Mouse (Mus musculus) yolk sac, embryonic 10.5 days (tissue): ENCODE measurements around the gene Lrrc39.
"Not testable (repeated sequence)": the region's sequence is repeated elsewhere in the genome, so short reads cannot be mapped to it uniquely, and the experiment has no call there.

Experiments
- DNase-seq: peaks from one replicate; pipeline ENCODE4 v3.0.0-alpha.2; 2017; ENCODE audit warnings: low spot score

Gene Lrrc39

GRCm38 (mm10) chr3:116562408-116563094 is at the start of gene Lrrc39:
Gene Lrrc39 (plus strand): TSS chr3:116562973.
- peak; percentile 71 for DNase-seq

GRCm38 (mm10) chr3:116520141-116520761 is 42.5 kb upstream of the Lrrc39 start:
- no peak for DNase-seq

DNA sequence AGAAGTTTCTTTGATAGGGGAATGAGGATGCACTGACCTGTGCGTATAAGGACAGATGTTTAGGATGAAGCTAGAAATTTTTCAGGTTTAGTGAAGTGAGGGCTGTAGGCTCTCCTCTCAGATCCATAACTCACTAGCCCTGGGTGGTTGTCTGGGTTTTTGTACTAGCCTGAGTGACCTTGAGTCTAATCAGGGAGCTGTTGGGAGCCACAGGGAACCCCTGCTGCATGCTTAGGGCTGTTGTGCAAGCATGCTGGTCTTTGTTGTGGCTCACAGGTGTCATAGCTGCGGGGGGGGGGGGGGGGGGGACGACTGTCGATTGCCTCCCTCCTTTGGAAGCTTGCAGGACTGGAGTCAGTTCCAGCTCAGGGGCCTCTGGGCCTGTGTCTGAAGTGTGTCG is 33.0 kb upstream of the Lrrc39 start:
- no peak for DNase-seq

DNA sequence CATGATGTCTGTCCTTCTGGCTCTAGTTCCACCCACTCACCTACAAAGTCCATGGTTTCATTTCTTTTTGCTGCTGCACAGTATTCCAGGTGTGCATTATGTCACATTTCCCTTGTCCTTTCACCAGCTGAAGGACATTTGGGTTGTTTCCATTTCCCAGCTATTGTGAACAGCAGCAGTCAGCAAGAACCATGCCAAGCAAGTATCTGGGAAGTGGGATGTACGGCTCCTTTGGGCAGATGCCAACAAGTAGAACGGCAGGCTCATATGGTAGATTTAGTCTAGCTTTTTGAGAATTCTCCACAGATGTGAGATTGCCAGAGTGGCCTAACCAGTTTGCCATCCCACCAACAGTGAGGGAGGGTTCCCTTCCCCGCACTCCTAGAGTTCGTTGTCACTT is 31.9 kb upstream of the Lrrc39 start:
- no peak for DNase-seq

DNA sequence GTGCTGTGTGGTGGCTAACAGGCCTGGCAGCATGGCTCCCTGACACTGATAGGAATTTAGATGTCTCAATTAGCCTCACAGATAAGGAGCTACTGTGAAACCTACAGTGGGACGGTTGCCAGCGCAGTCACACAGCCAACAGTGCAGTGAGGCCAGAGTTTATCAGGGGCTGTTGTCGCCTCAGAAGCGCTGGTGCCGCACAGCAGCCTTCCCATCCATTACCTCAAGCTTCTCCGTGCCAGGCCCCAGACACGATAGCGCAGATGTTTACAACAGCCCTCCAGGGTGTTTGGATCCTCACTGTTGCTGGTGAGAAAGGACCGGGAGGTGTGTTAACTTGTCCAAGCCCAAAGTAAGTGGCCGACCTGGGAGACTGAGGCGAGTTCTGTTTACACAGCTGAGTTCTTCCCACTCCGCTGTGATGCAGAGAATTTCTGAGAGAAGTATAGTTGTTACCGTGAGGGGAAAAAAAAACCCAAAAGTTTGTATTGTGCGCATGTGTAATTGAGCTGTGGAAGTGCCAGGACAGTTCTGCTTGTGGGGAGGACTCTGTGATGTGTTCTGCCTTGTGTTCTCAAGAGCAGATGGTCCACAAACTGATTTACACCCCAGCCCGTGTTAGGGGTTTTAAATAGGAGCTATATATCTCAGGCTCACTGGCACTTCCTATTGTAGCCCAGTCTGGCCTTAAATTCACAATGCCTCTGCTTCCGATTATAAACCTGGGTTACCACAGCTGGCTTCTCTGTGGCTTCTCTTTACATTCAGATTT is 26.2 kb upstream of the Lrrc39 start:
- DNase-seq: no peak

- no peak for DNase-seq
Observed at GRCm38 (mm10) chr3:116537200-116537573, 25.6 kb upstream of the Lrrc39 start.

GRCm38 (mm10) chr3:116542070-116542469 is 20.7 kb upstream of the Lrrc39 start:
- DNase-seq: no peak

DNA sequence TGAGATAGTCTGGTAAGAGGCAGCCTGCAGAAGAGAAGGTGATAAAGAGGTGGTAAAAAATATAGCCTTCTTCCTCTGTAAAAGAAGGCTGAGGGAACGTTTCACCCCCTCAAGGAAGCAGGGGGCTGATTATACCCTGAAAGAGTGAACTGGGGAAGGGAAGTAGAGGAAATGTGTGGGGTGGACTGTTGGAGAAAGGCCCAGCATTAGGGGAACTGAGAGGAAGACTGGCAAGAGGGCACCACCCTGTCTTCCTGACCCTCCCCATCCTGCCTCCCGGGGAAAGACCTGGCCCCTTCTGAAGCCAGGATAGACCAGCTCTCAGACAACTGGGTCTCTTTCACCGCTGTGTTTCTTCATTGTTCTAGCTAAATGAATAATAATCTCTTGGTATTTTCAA is 20.2 kb upstream of the Lrrc39 start:
- no peak for DNase-seq

- no peak for DNase-seq
Observed at GRCm38 (mm10) chr3:116547430-116547829, 15.3 kb upstream of the Lrrc39 start.

- DNase-seq: no peak
Observed at GRCm38 (mm10) chr3:116551362-116551761, 11.4 kb upstream of the Lrrc39 start.

- DNase-seq: not testable (repeated sequence)
Observed at GRCm38 (mm10) chr3:116561315-116561714, 1.5 kb upstream of the Lrrc39 start.

DNA sequence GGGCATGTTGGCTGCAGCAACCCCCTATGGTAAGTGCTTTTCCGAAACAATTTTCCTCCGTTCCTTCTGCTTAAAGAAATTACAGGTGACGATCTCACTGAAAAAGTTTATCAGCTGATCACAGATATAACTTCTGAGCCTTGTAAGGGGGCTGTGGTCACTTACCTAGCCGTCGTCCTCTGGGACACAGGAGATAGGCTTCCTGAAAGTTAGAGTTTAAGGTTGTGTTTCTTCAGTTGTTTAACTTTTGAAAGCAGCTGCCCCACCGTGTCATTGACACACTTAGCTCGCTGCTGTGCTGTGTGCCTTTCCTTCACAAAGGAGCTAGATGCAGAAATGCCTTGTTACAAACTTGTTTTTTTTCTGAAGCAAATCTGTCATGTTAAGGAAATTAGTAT is 321 bp downstream of the Lrrc39 start:
- no peak for DNase-seq

GRCm38 (mm10) chr3:116570628-116571027 is 7.9 kb downstream of the Lrrc39 start:
- no peak for DNase-seq

DNA sequence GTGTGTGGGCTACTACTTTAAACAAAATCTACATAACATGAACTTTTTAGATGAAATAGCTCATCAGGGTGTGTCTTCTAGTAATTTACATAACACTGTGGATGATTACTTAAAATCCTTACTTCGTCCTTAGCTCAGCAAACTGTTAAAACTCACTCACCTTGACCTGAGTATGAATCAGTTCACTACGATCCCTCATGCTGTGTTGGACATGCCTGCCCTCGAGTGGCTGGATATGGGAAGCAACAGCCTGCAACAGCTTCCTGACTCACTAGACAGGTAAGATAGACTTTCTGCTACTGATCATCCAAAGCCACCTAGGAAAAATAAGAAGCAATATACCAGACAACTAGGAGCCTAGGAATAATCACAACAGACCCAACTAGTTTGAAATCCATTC is 14.5 kb downstream of the Lrrc39 start:
- DNase-seq: no peak

- DNase-seq: no peak
Observed at GRCm38 (mm10) chr3:116582201-116582600, 19.4 kb downstream of the Lrrc39 start.

DNA sequence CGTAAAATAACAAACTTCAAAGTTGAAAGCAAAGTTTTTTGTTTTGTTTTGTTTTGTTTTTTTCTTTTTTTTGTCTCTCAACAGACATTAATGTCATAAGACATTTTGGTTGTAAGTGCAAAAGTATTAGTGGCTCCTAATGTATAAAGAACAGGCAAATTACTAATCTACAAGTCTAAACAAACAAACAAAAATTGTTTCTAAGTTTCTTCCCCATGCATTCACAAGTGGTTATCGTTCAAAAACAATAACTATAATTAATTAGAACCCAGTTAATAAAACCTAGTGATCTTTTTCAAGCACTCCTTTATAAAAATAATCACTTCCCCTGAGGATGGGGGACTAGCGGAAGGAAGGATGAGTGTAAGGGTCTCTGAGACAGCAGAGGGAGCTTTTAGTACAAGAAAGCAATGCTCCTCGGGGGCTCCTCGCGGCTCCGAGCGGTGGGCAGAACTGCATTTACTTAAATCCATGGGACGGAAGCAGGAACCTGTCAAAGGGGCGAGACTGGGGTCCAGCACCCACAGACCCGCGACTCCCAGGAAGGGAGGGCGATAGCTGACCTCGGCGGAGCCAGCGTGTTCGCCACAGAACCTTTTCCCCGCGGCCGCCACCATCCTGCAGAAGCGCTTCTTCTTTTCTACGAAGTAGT is 31.4 kb downstream of the Lrrc39 start:
- no peak for DNase-seq

DNA sequence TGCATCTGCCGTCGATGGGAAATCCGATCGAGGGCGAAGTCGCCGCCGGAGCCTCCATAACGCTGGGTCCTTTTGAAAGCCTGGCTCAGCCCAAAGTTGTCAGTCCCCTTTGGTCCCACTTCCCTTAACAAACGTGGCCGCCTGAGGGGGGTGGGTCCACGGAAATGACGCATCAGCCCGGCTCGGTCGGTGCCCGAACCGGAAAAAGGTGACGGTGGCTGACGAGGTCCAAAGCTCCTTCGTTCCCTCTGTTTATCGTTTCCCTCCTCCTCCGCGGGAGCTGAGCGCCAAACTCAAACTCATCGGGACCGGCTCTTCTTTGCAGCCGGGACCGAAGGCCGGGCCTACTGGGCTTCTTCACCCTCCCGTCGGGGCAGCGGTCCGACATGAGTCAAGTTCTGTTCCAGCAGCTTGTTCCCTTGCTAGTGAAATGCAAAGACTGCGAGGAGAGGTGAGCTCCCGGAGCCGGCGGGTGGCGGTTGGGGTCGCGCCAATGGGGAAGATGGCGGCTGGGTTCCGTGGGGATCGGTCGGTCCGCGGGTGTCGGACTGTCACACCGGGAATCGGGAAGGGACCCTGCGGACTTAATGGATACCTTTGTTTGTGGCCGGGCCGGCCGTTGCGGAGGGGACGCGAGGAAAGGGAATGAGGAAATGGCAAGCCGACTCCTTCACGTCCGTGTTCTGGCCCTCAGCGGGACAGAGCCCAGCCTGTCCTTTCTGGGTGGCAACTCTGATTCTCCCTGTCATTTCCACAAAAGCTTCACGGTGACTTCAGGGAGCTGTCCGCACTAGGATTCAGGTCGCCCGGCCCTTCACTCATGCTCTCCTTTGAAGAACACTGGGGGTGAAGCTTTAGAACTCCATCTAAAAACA is 32.2 kb downstream of the Lrrc39 start, which contains the start of gene Sass6:
Sass6 (plus strand) TSS at position 255 of the 875 bp plus-strand sequence.
- peak; percentile 95 for DNase-seq

GRCm38 (mm10) chr3:116595603-116595991 is 32.8 kb downstream of the Lrrc39 start:
- DNase-seq: no peak

- no peak for DNase-seq
Observed at GRCm38 (mm10) chr3:116599705-116600104, 36.9 kb downstream of the Lrrc39 start.

DNA sequence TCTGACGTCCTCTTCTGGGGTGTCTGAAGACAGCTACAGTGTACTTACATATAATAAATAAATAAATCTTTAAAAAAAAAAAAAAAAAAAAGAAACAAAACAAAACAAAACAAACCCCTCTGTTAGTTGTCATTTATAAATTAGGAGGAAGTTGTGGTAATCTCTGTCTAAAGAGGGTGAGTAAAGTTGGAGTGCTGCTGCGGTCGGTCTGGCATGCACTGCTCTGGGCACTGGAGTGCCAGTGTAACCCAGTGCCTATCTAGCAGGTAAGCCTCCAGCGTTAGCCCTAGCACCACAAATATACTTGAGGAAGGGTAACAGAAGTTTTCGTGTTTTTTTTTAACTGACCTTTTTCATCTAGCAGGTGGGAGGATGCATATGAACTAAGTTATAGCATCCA is 38.2 kb downstream of the Lrrc39 start:
- DNase-seq: no peak

GRCm38 (mm10) chr3:116601781-116602180 is 39.0 kb downstream of the Lrrc39 start:
- no peak for DNase-seq

GRCm38 (mm10) chr3:116604570-116604969 is 41.8 kb downstream of the Lrrc39 start:
- no peak for DNase-seq
